Mouse (Mus musculus) embryo, embryonic 11.5 days (tissue): Measurements from ENCODE around the gene Mutyh.
"Not testable (repeated sequence)": the region's sequence is repeated elsewhere in the genome, so short reads cannot be mapped to it uniquely, and the experiment has no call there.

ENCODE experiments used
- DNase-seq: peaks from one replicate; pipeline ENCODE4 v3.0.0-alpha.2; 2012; ENCODE audit warnings: low read depth, low spot score

Mutyh gene

GRCm38 (mm10) chr4:116820902-116821693, 13.6 kb downstream of the Mutyh start:
- no peak for DNase-seq

- DNase-seq, result no peak
Observed at GRCm38 (mm10) chr4:116821694-116822016, 14.1 kb downstream of the Mutyh start, which contains the start of gene Hpdl. Hpdl (minus strand) TSS chr4:116821707.

GRCm38 (mm10) chr4:116824541-116825004, 17.1 kb downstream of the Mutyh start:
- DNase-seq, result no peak

- DNase-seq, result peak; percentile 71
Observed at GRCm38 (mm10) chr4:116827819-116828218, 20.3 kb downstream of the Mutyh start.

GRCm38 (mm10) chr4:116829364-116830069, 22.0 kb downstream of the Mutyh start:
- no peak for DNase-seq

- DNase-seq, result no peak
Observed at GRCm38 (mm10) chr4:116830070-116830368, 22.5 kb downstream of the Mutyh start.

GRCm38 (mm10) chr4:116838999-116839398, 31.5 kb downstream of the Mutyh start:
- DNase-seq, result no peak

GRCm38 (mm10) chr4:116840096-116840495, 32.6 kb downstream of the Mutyh start:
- DNase-seq, result not testable (repeated sequence)

- no peak for DNase-seq
Observed at GRCm38 (mm10) chr4:116840841-116841240, 33.3 kb downstream of the Mutyh start.

- no peak for DNase-seq
Observed at GRCm38 (mm10) chr4:116844324-116844723, 36.8 kb downstream of the Mutyh start.

- DNase-seq, result no peak
Observed at GRCm38 (mm10) chr4:116849901-116850300, 42.4 kb downstream of the Mutyh start.

- DNase-seq, result no peak
Observed at GRCm38 (mm10) chr4:116854286-116854685, 46.8 kb downstream of the Mutyh start.

GRCm38 (mm10) chr4:116857203-116857602, 49.7 kb downstream of the Mutyh start:
- no peak for DNase-seq

- DNase-seq, result no peak
Observed at GRCm38 (mm10) chr4:116859711-116860110, 52.2 kb downstream of the Mutyh start.

GRCm38 (mm10) chr4:116862023-116862422, 54.5 kb downstream of the Mutyh start:
- DNase-seq, result no peak
